Mouse (Mus musculus): Measurements from ENCODE around the gene 6430548M08Rik. TPM values are rescaled to one million over a fixed set of nuclear protein-coding genes. Genes with fewer than 3 reads are reported as not detected.

Gene 6430548M08Rik
- polyA plus RNA-seq, 2 experiments, result 0.83 to 2.5 TPM

DNA sequence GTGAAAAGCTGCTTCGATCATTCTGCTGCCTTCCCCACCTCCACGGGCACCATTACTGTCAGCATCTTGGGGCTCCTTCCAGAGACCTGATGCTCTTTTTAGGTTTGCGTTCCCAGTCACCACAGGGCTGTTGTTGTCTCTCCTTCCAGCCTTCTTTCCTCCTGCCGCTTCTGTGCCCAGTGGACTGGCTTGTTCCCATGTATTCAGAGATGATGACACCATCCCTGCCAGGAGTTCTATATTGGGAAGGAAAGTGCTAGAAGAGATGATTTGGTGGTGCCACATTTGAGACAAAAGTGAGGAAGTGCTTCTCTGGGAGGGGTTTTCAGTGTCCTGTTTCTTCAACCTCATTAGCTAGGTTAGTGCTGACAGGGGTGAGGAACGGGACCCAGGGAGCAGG lies 4.9 kb downstream of the 6430548M08Rik start:
- TF ChIP-seq CTCF (IDR thresholded peaks at IDR 0.05; ENCODE audit: low read depth) (no peak), EP300 (IDR thresholded peaks at IDR 0.05; ENCODE audit: low read depth) (no peak)
- Histone ChIP-seq H3K4me1 (replicated peaks; ENCODE audit: control insufficient read depth in 2 of 2, insufficient read depth in 2 of 2, low read length in 1 of 2) (no peaks in the 10 kb centered on the region; a peak in 1 of 4 replicates), H3K36me3 (replicated peaks; ENCODE audit: control insufficient read depth, insufficient read depth, low read depth) (no peaks in the 10 kb centered on the region), H3K4me3 (ENCODE audit: insufficient read depth in 1 of 2, low read depth in 2 of 2, low read length in 2 of 2) (no peak overlapping the region), H3K4me2 (ENCODE audit: low read depth) (no peak overlapping the region), H3K27ac (no peak overlapping the region), H3K9ac (replicated peaks) (no peak overlapping the region), H3K27me3 (ENCODE audit: control insufficient read depth, insufficient read depth, low read length) (peaks cover 30% of the 10 kb centered on the region), H3K9me3 (ENCODE audit: control insufficient read depth, low read length) (no peaks in the 10 kb centered on the region)
- DNase-seq (ENCODE audit: low read depth in 3 of 3, low spot score in 3 of 3), result no peak
- no peak for ATAC-seq (ENCODE audit: insufficient read depth)
- 52% methylated on average over 5 of the region's 5 CpGs for WGBS (ENCODE audit: insufficient replicate concordance)

DNA sequence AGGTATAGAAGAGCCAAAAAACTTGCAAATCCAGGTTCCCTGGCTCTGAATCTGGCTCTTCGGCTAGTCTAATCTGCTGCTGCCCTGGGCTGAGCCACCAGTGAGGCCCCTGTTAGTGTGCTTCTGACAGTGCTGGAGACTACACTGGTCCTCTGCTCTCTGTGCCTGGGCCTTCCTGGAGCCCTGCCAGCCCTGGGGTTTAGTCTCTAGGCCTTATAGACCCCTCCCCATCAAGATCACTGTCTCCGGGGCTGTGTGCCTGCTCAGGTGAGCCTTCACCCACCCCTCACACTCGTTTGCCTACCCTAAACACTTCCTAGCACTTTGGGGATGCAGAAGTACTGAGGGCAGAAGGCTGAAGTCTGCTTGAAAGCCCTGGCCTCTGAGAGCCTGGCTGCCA lies 5.5 kb downstream of the 6430548M08Rik start:
- ATAC-seq (ENCODE audit: insufficient read depth) (no peak), DNase-seq (ENCODE audit: low read depth in 3 of 3, low spot score in 3 of 3) (no peak)
- no peak overlapping the region for H3K9ac ChIP-seq (replicated peaks)
- H3K4me2 ChIP-seq (ENCODE audit: low read depth), result no peak overlapping the region
- 43% methylated on average over 3 of the region's 3 CpGs for WGBS (ENCODE audit: insufficient replicate concordance)
- H3K27me3 ChIP-seq (ENCODE audit: control insufficient read depth, insufficient read depth, low read length), result peaks cover 25% of the 10 kb centered on the region
- no peaks in the 10 kb centered on the region for H3K9me3 ChIP-seq (ENCODE audit: control insufficient read depth, low read length)
- no peak for TF ChIP-seq CTCF (IDR thresholded peaks at IDR 0.05; ENCODE audit: low read depth)
- no peak for TF ChIP-seq EP300 (IDR thresholded peaks at IDR 0.05; ENCODE audit: low read depth)
- H3K36me3 ChIP-seq (replicated peaks; ENCODE audit: control insufficient read depth, insufficient read depth, low read depth), result no peaks in the 10 kb centered on the region
- H3K27ac ChIP-seq, result no peak overlapping the region
- H3K4me3 ChIP-seq (ENCODE audit: insufficient read depth in 1 of 2, low read depth in 2 of 2, low read length in 2 of 2), result no peak overlapping the region
- H3K4me1 ChIP-seq (replicated peaks; ENCODE audit: control insufficient read depth in 2 of 2, insufficient read depth in 2 of 2, low read length in 1 of 2), result no peaks in the 10 kb centered on the region; a peak in 1 of 4 replicates

DNA sequence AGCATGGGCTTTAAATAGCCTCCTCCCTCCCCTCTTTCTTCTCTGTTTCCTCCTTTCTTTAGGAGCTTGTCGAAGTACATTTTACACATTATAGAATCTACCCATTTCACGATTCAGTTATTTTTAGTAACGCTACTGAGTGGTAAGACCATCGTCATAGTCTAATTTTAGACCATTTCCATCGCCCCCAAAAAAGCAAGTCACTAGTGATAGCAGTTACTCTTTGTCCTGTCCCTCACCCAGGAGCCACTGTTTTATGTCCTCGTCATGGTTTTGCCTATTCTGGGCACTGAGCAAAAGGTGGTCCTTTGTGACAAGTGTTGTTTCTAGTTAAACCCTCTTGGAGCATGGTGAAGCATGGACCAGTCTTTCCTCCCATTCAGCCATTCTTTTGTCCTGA lies 6.0 kb downstream of the 6430548M08Rik start:
- no peaks in the 10 kb centered on the region; a peak in 1 of 4 replicates for H3K4me1 ChIP-seq (replicated peaks; ENCODE audit: control insufficient read depth in 2 of 2, insufficient read depth in 2 of 2, low read length in 1 of 2)
- H3K9ac ChIP-seq (replicated peaks), result no peak overlapping the region
- 27% methylated on average over 6 of the region's 6 CpGs for WGBS (ENCODE audit: insufficient replicate concordance)
- DNase-seq (ENCODE audit: low read depth in 3 of 3, low spot score in 3 of 3) (no peak), ATAC-seq (ENCODE audit: insufficient read depth) (no peak)
- no peak for TF ChIP-seq EP300 (IDR thresholded peaks at IDR 0.05; ENCODE audit: low read depth)
- no peak for TF ChIP-seq CTCF (IDR thresholded peaks at IDR 0.05; ENCODE audit: low read depth)
- H3K4me2 ChIP-seq (ENCODE audit: low read depth), result no peak overlapping the region
- no peaks in the 10 kb centered on the region for H3K36me3 ChIP-seq (replicated peaks; ENCODE audit: control insufficient read depth, insufficient read depth, low read depth)
- no peak overlapping the region for H3K27ac ChIP-seq
- no peaks in the 10 kb centered on the region for H3K9me3 ChIP-seq (ENCODE audit: control insufficient read depth, low read length)
- H3K4me3 ChIP-seq (ENCODE audit: insufficient read depth in 1 of 2, low read depth in 2 of 2, low read length in 2 of 2), result no peak overlapping the region
- H3K27me3 ChIP-seq (ENCODE audit: control insufficient read depth, insufficient read depth, low read length), result peaks cover 20% of the 10 kb centered on the region

DNA sequence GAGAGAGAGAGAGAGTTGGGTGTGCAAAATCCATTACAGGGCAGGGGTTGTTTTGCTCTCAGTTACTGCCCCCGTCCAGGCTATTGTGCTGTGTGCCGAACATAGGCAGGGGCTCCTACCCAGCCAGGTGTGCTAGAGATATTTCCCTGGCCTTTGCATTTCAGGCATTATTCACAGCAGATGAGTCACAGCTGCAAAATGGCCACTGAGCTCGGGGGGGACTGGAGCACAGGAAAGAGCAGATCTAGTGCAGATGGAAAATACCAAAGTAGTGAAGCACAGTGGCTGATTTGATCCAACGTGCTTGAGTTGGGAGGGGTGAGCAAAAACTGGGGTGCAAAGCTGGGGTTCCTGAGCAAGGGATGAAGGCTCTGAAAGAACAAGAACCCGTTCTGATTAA lies 7.0 kb downstream of the 6430548M08Rik start:
- ATAC-seq (ENCODE audit: insufficient read depth) (no peak), DNase-seq (ENCODE audit: low read depth in 3 of 3, low spot score in 3 of 3) (no peak)
- Histone ChIP-seq H3K27ac (no peak overlapping the region), H3K9me3 (ENCODE audit: control insufficient read depth, low read length) (no peaks in the 10 kb centered on the region), H3K9ac (replicated peaks) (no peak overlapping the region), H3K27me3 (ENCODE audit: control insufficient read depth, insufficient read depth, low read length) (peaks cover 10% of the 10 kb centered on the region), H3K4me2 (ENCODE audit: low read depth) (no peak overlapping the region), H3K36me3 (replicated peaks; ENCODE audit: control insufficient read depth, insufficient read depth, low read depth) (no peaks in the 10 kb centered on the region), H3K4me1 (replicated peaks; ENCODE audit: control insufficient read depth in 2 of 2, insufficient read depth in 2 of 2, low read length in 1 of 2) (no peaks in the 10 kb centered on the region; a peak in 1 of 4 replicates), H3K4me3 (ENCODE audit: insufficient read depth in 1 of 2, low read depth in 2 of 2, low read length in 2 of 2) (no peak overlapping the region)
- TF ChIP-seq EP300 (IDR thresholded peaks at IDR 0.05; ENCODE audit: low read depth), result no peak
- WGBS (ENCODE audit: insufficient replicate concordance), result 49% methylated on average over 5 of the region's 5 CpGs

- ATAC-seq (ENCODE audit: insufficient read depth) (no peak), DNase-seq (ENCODE audit: low read depth in 3 of 3, low spot score in 3 of 3) (no peak)
- H3K27me3 ChIP-seq (ENCODE audit: control insufficient read depth, insufficient read depth, low read length), result peaks cover 3% of the 10 kb centered on the region; the same call in 1 of the 2 replicates
- no peak overlapping the region for H3K4me2 ChIP-seq (ENCODE audit: low read depth)
- H3K4me1 ChIP-seq (replicated peaks; ENCODE audit: control insufficient read depth in 2 of 2, insufficient read depth in 2 of 2, low read length in 1 of 2), result no peaks in the 10 kb centered on the region; a peak in 1 of 4 replicates
- no peak overlapping the region for H3K27ac ChIP-seq
- TF ChIP-seq CTCF (IDR thresholded peaks at IDR 0.05; ENCODE audit: low read depth) (no peak), EP300 (IDR thresholded peaks at IDR 0.05; ENCODE audit: low read depth) (no peak)
- no peak overlapping the region for H3K9ac ChIP-seq (replicated peaks)
- H3K4me3 ChIP-seq (ENCODE audit: insufficient read depth in 1 of 2, low read depth in 2 of 2, low read length in 2 of 2), result no peak overlapping the region
- H3K9me3 ChIP-seq (ENCODE audit: control insufficient read depth, low read length), result no peaks in the 10 kb centered on the region
- WGBS (ENCODE audit: insufficient replicate concordance), result 8% methylated on average over 6 of the region's 6 CpGs
- no peaks in the 10 kb centered on the region for H3K36me3 ChIP-seq (replicated peaks; ENCODE audit: control insufficient read depth, insufficient read depth, low read depth)
These were observed 10.3 kb downstream of the 6430548M08Rik start for GRCm38 (mm10) chr8:120124261-120124660.
